Mouse (Mus musculus) midbrain, embryonic 14.5 days (tissue): Measurements from ENCODE around the gene Fggy. TPM values are rescaled to one million over a fixed set of nuclear protein-coding genes. Genes with fewer than 3 reads are reported as not detected.

ENCODE experiments used
- ATAC-seq: fragments of 200-750 bp; cut with Nextera tagmentation; 2 replicates; pipeline ENCODE4 v1.8.0; 2017; ENCODE audit warnings: moderate number of reproducible peaks, moderate library complexity; ENCODE audit not compliant: low FRiP score, low TSS enrichment
- DNase-seq: peaks from one replicate; pipeline ENCODE4 v3.0.0-alpha.2; 2015
- H3K27ac ChIP-seq: fragments of 300-500 bp; sonication (generic); replicated peaks from 2 replicates; pipeline ENCODE4 v1.5.1; 2014; ENCODE audit warnings: mild to moderate bottlenecking, low read depth, low read length, moderate library complexity
- H3K27me3 ChIP-seq: fragments of 300-500 bp; sonication (generic); 2 replicates; pipeline ENCODE4 v1.6.1; 2014; ENCODE audit warnings: low read length, control low read depth, mixed read lengths; ENCODE audit not compliant: control insufficient read depth, insufficient read depth
- H3K36me3 ChIP-seq: fragments of 300-500 bp; sonication (generic); 2 replicates; pipeline ENCODE4 v1.6.1; 2014; ENCODE audit warnings: low read length, control low read depth; ENCODE audit not compliant: control insufficient read depth, insufficient read depth
- H3K4me1 ChIP-seq: fragments of 300-500 bp; sonication (generic); 2 replicates; pipeline ENCODE4 v1.6.1; 2014; ENCODE audit warnings: mild to moderate bottlenecking, antibody characterized with exemption, low read length, control low read depth; ENCODE audit not compliant: control insufficient read depth, insufficient read depth
- H3K4me2 ChIP-seq: fragments of 300-500 bp; sonication (generic); 2 replicates; pipeline ENCODE4 v1.6.1; 2014; ENCODE audit warnings: mild to moderate bottlenecking, low read length, moderate library complexity
- H3K4me3 ChIP-seq: fragments of 300-500 bp; sonication (generic); replicated peaks from 2 replicates; pipeline ENCODE4 v1.5.1; 2014; ENCODE audit warnings: low read depth, low read length
- H3K9ac ChIP-seq: fragments of 300-500 bp; sonication (generic); replicated peaks from 2 replicates; pipeline ENCODE4 v1.6.1; 2014; ENCODE audit warnings: mild to moderate bottlenecking, low read length, moderate library complexity
- H3K9me3 ChIP-seq: fragments of 300-500 bp; sonication (generic); 2 replicates; pipeline ENCODE4 v1.6.1; 2016; ENCODE audit warnings: low read length, control low read depth, mixed read lengths; ENCODE audit not compliant: control insufficient read depth
- WGBS: fragments of 180-500 bp; shearing (Covaris S2); extraction: QIAGEN DNeasy Blood & Tissue Kit; methylation state at CpG from one replicate; pipeline ENCODE4 v1.1.7; 2014; 5-methylcytosine and 5-hydroxymethylcytosine counted together
- polyA plus RNA-seq: library from polyadenylated mRNA; unstranded; fragments of >200 nt; fragmentation: Nextera tagmentation; extraction: Ambion mirVana; gene quantifications from 2 replicates; pipeline ENCODE4 v1.2.1, GENCODE M21; 2014

Fggy gene
- polyA plus RNA-seq, 1 experiment from 2014 or later, result 8.8 TPM

GRCm38 (mm10) chr4:95541382-95542038, 15.8 kb upstream of the Fggy start:
- no peaks in the 10 kb centered on the region for H3K36me3 ChIP-seq
- no peak overlapping the region for H3K27ac ChIP-seq
- H3K9me3 ChIP-seq, result no peaks in the 10 kb centered on the region
- DNase-seq (no peak), ATAC-seq (no peak)
- no peaks in the 10 kb centered on the region for H3K27me3 ChIP-seq
- no peak overlapping the region for H3K4me3 ChIP-seq
- H3K4me1 ChIP-seq, result no peaks in the 10 kb centered on the region
- WGBS, result 46% methylated on average over 3 of the region's 3 CpGs
- no peak overlapping the region for H3K9ac ChIP-seq
- H3K4me2 ChIP-seq, result no peak overlapping the region

GRCm38 (mm10) chr4:95542039-95542790, 15.1 kb upstream of the Fggy start:
- Histone ChIP-seq H3K4me3 (no peak overlapping the region), H3K4me2 (no peak overlapping the region), H3K4me1 (no peaks in the 10 kb centered on the region), H3K27me3 (no peaks in the 10 kb centered on the region), H3K27ac (no peak overlapping the region), H3K9me3 (no peaks in the 10 kb centered on the region), H3K36me3 (no peaks in the 10 kb centered on the region), H3K9ac (no peak overlapping the region)
- no peak for DNase-seq
- 96% methylated on average over 4 of the region's 4 CpGs for WGBS
- no peak for ATAC-seq

GRCm38 (mm10) chr4:95543529-95543928, 13.8 kb upstream of the Fggy start:
- no peak overlapping the region for H3K4me3 ChIP-seq
- H3K9ac ChIP-seq, result no peak overlapping the region
- 85% methylated on average over 4 of the region's 4 CpGs for WGBS
- no peaks in the 10 kb centered on the region for H3K4me1 ChIP-seq
- H3K9me3 ChIP-seq, result no peaks in the 10 kb centered on the region
- no peaks in the 10 kb centered on the region for H3K36me3 ChIP-seq
- DNase-seq (no peak), ATAC-seq (no peak)
- H3K27me3 ChIP-seq, result no peaks in the 10 kb centered on the region
- H3K4me2 ChIP-seq, result no peak overlapping the region
- no peak overlapping the region for H3K27ac ChIP-seq

GRCm38 (mm10) chr4:95556663-95557332, 509 bp upstream of the Fggy start:
- 49% methylated on average over 16 of the region's 16 CpGs for WGBS
- peak overlapping the region; percentile 40 for H3K4me3 ChIP-seq
- no peaks in the 10 kb centered on the region for H3K9me3 ChIP-seq
- ATAC-seq (peak; percentile 51), DNase-seq (no peak)
- H3K9ac ChIP-seq, result peak overlapping the region; percentile 53; the same call in 1 of the 2 replicates
- H3K4me2 ChIP-seq, result peak overlapping the region; percentile 63
- no peaks in the 10 kb centered on the region for H3K36me3 ChIP-seq
- H3K27ac ChIP-seq, result peak overlapping the region; percentile 76
- H3K4me1 ChIP-seq, result 0 out of 2 replicates have a peak, but pooled peaks cover 3% of the 10 kb centered on the region
- no peaks in the 10 kb centered on the region for H3K27me3 ChIP-seq

GRCm38 (mm10) chr4:95558271-95558888, 1.1 kb downstream of the Fggy start:
- Histone ChIP-seq H3K4me2 (no peak overlapping the region), H3K27me3 (no peaks in the 10 kb centered on the region), H3K27ac (no peak overlapping the region), H3K4me1 (0 out of 2 replicates have a peak, but pooled peaks cover 3% of the 10 kb centered on the region), H3K36me3 (no peaks in the 10 kb centered on the region), H3K4me3 (no peak overlapping the region), H3K9me3 (no peaks in the 10 kb centered on the region), H3K9ac (no peak overlapping the region)
- ATAC-seq (no peak), DNase-seq (peak; percentile 47)
- WGBS, result 77% methylated on average over 4 of the region's 4 CpGs

GRCm38 (mm10) chr4:95571621-95572020, 14.3 kb downstream of the Fggy start:
- Histone ChIP-seq H3K4me1 (no peaks in the 10 kb centered on the region; the same call in 1 of the 2 replicates), H3K36me3 (no peaks in the 10 kb centered on the region), H3K27ac (no peak overlapping the region), H3K4me3 (no peak overlapping the region), H3K27me3 (no peaks in the 10 kb centered on the region), H3K4me2 (no peak overlapping the region), H3K9me3 (no peaks in the 10 kb centered on the region), H3K9ac (no peak overlapping the region)
- 72% methylated on average over 3 of the region's 3 CpGs for WGBS
- DNase-seq (no peak), ATAC-seq (no peak)

GRCm38 (mm10) chr4:95573704-95574103, 16.4 kb downstream of the Fggy start:
- no peaks in the 10 kb centered on the region for H3K9me3 ChIP-seq
- ATAC-seq (no peak), DNase-seq (peak; percentile 29)
- H3K4me2 ChIP-seq, result no peak overlapping the region
- no peaks in the 10 kb centered on the region for H3K27me3 ChIP-seq
- no peaks in the 10 kb centered on the region for H3K36me3 ChIP-seq
- H3K27ac ChIP-seq, result no peak overlapping the region
- no peaks in the 10 kb centered on the region; the same call in 1 of the 2 replicates for H3K4me1 ChIP-seq
- H3K9ac ChIP-seq, result no peak overlapping the region
- H3K4me3 ChIP-seq, result no peak overlapping the region

GRCm38 (mm10) chr4:95575411-95575911, 18.2 kb downstream of the Fggy start:
- Histone ChIP-seq H3K27ac (no peak overlapping the region), H3K4me3 (no peak overlapping the region), H3K4me2 (no peak overlapping the region), H3K4me1 (no peaks in the 10 kb centered on the region; the same call in 1 of the 2 replicates), H3K36me3 (no peaks in the 10 kb centered on the region), H3K9ac (no peak overlapping the region), H3K27me3 (no peaks in the 10 kb centered on the region), H3K9me3 (no peaks in the 10 kb centered on the region)
- WGBS, result 76% methylated on average over 3 of the region's 3 CpGs
- no peak for ATAC-seq
- no peak for DNase-seq
